Mouse (Mus musculus): ENCODE data around the gene Tubd1. TPM values are rescaled to one million over a fixed set of nuclear protein-coding genes. Genes with fewer than 3 reads are reported as not detected.

The Tubd1 gene
- total and polyA plus RNA-seq, 2 experiments from 2014 or later = 2.6 to 6.4 TPM

- Histone ChIP-seq H3K4me3 (ENCODE audit: low read length) (no peak overlapping the region), H3K9ac (replicated peaks; ENCODE audit: low read length) (no peak overlapping the region), H3K4me2 (ENCODE audit: low read depth, low read length) (no peak overlapping the region), H3K4me1 (ENCODE audit: insufficient read depth, low read length) (no peaks in the 10 kb centered on the region), H3K27me3 (ENCODE audit: insufficient read depth, low read length) (no peaks in the 10 kb centered on the region), H3K9me3 (ENCODE audit: low read length) (no peaks in the 10 kb centered on the region), H3K27ac (no peak overlapping the region), H3K36me3 (ENCODE audit: insufficient read depth, low read length) (no peaks in the 10 kb centered on the region)
- 90% methylated on average over 4 of the region's 4 CpGs for WGBS
- ATAC-seq (no peak), DNase-seq (ENCODE audit: low spot score) (no peak)
- TF ChIP-seq CTCF (IDR thresholded peaks at IDR 0.05; ENCODE audit: low read depth) = no peak
Measured at GRCm38 (mm10) chr11:86538786-86539185, 6.0 kb upstream of the Tubd1 start.

GRCm38 (mm10) chr11:86539716-86540475 lies 4.9 kb upstream of the Tubd1 start:
- no peak overlapping the region for H3K4me2 ChIP-seq (ENCODE audit: low read depth, low read length)
- no peak for ATAC-seq
- 90% methylated on average over 6 of the region's 6 CpGs for WGBS

GRCm38 (mm10) chr11:86540476-86540845 lies 4.3 kb upstream of the Tubd1 start:
- no peaks in the 10 kb centered on the region for H3K4me1 ChIP-seq (ENCODE audit: insufficient read depth, low read length)
- no peak overlapping the region for H3K27ac ChIP-seq
- DNase-seq (ENCODE audit: low spot score) (no peak), ATAC-seq (no peak)
- no peaks in the 10 kb centered on the region for H3K36me3 ChIP-seq (ENCODE audit: insufficient read depth, low read length)
- H3K4me3 ChIP-seq (ENCODE audit: low read length) = no peak overlapping the region
- H3K4me2 ChIP-seq (ENCODE audit: low read depth, low read length) = no peak overlapping the region
- 92% methylated on average over 2 of the region's 2 CpGs for WGBS
- no peak for TF ChIP-seq CTCF (IDR thresholded peaks at IDR 0.05; ENCODE audit: low read depth)
- H3K9ac ChIP-seq (replicated peaks; ENCODE audit: low read length) = no peak overlapping the region
- no peaks in the 10 kb centered on the region for H3K9me3 ChIP-seq (ENCODE audit: low read length)
- H3K27me3 ChIP-seq (ENCODE audit: insufficient read depth, low read length) = no peaks in the 10 kb centered on the region

More at GRCm38 (mm10) chr11:86539716-86540475, 4.9 kb upstream of the Tubd1 start:
- H3K4me3 ChIP-seq (ENCODE audit: low read length) = no peak overlapping the region
- no peaks in the 10 kb centered on the region for H3K4me1 ChIP-seq (ENCODE audit: insufficient read depth, low read length)
- no peak for DNase-seq (ENCODE audit: low spot score)
- no peaks in the 10 kb centered on the region for H3K9me3 ChIP-seq (ENCODE audit: low read length)
- H3K27ac ChIP-seq = no peak overlapping the region
- TF ChIP-seq CTCF (IDR thresholded peaks at IDR 0.05; ENCODE audit: low read depth) = no peak
- H3K9ac ChIP-seq (replicated peaks; ENCODE audit: low read length) = no peak overlapping the region
- H3K27me3 ChIP-seq (ENCODE audit: insufficient read depth, low read length) = no peaks in the 10 kb centered on the region
- no peaks in the 10 kb centered on the region for H3K36me3 ChIP-seq (ENCODE audit: insufficient read depth, low read length)

- peak overlapping the region; percentile 81 for H3K4me2 ChIP-seq (ENCODE audit: low read depth, low read length)
- no peak overlapping the region for H3K27ac ChIP-seq
- TF ChIP-seq CTCF (IDR thresholded peaks at IDR 0.05; ENCODE audit: low read depth) = no peak
- no peaks in the 10 kb centered on the region for H3K27me3 ChIP-seq (ENCODE audit: insufficient read depth, low read length)
- DNase-seq (ENCODE audit: low spot score) (no peak), ATAC-seq (no peak)
- 84% methylated on average over 1 of the region's 1 CpGs for WGBS
- H3K4me3 ChIP-seq (ENCODE audit: low read length) = no peak overlapping the region
- H3K9me3 ChIP-seq (ENCODE audit: low read length) = no peaks in the 10 kb centered on the region
- H3K36me3 ChIP-seq (ENCODE audit: insufficient read depth, low read length) = no peaks in the 10 kb centered on the region
- no peak overlapping the region for H3K9ac ChIP-seq (replicated peaks; ENCODE audit: low read length)
- no peaks in the 10 kb centered on the region for H3K4me1 ChIP-seq (ENCODE audit: insufficient read depth, low read length)
Measured at GRCm38 (mm10) chr11:86542851-86543250, 1.9 kb upstream of the Tubd1 start.

GRCm38 (mm10) chr11:86543960-86544638 lies 692 bp upstream of the Tubd1 start:
- peak; percentile 86 for ATAC-seq
- H3K4me1 ChIP-seq (ENCODE audit: insufficient read depth, low read length) = no peaks in the 10 kb centered on the region
- H3K9ac ChIP-seq (replicated peaks; ENCODE audit: low read length) = peak overlapping the region; percentile 98
- TF ChIP-seq CTCF (IDR thresholded peaks at IDR 0.05; ENCODE audit: low read depth) = no peak
- H3K27ac ChIP-seq = peak overlapping the region; percentile 87
- no peaks in the 10 kb centered on the region for H3K9me3 ChIP-seq (ENCODE audit: low read length)
- H3K4me3 ChIP-seq (ENCODE audit: low read length) = peak overlapping the region; percentile 96
- H3K27me3 ChIP-seq (ENCODE audit: insufficient read depth, low read length) = no peaks in the 10 kb centered on the region
- under 1% methylated on average over 43 of the region's 50 CpGs for WGBS
- DNase-seq (ENCODE audit: low spot score) = peak; percentile 28
- no peaks in the 10 kb centered on the region for H3K36me3 ChIP-seq (ENCODE audit: insufficient read depth, low read length)
- peak overlapping the region; percentile 81 for H3K4me2 ChIP-seq (ENCODE audit: low read depth, low read length)

- no peak overlapping the region for H3K27ac ChIP-seq
- no peaks in the 10 kb centered on the region for H3K9me3 ChIP-seq (ENCODE audit: low read length)
- H3K9ac ChIP-seq (replicated peaks; ENCODE audit: low read length) = peak overlapping the region; percentile 39; the same call in 1 of the 2 replicates
- no peaks in the 10 kb centered on the region for H3K27me3 ChIP-seq (ENCODE audit: insufficient read depth, low read length)
- no peaks in the 10 kb centered on the region for H3K36me3 ChIP-seq (ENCODE audit: insufficient read depth, low read length)
- no peak for DNase-seq (ENCODE audit: low spot score)
- peak overlapping the region; percentile 61 for H3K4me2 ChIP-seq (ENCODE audit: low read depth, low read length)
- ATAC-seq = no peak
- no peak for TF ChIP-seq CTCF (IDR thresholded peaks at IDR 0.05; ENCODE audit: low read depth)
- no peaks in the 10 kb centered on the region for H3K4me1 ChIP-seq (ENCODE audit: insufficient read depth, low read length)
- H3K4me3 ChIP-seq (ENCODE audit: low read length) = peak overlapping the region; percentile 96
- 79% methylated on average over 8 of the region's 8 CpGs for WGBS
Measured at GRCm38 (mm10) chr11:86545556-86545955, 765 bp downstream of the Tubd1 start.

GRCm38 (mm10) chr11:86547412-86547811 lies 2.6 kb downstream of the Tubd1 start:
- Histone ChIP-seq H3K27ac (no peak overlapping the region), H3K4me2 (ENCODE audit: low read depth, low read length) (no peak overlapping the region), H3K4me1 (ENCODE audit: insufficient read depth, low read length) (no peaks in the 10 kb centered on the region), H3K4me3 (ENCODE audit: low read length) (no peak overlapping the region), H3K27me3 (ENCODE audit: insufficient read depth, low read length) (no peaks in the 10 kb centered on the region), H3K9ac (replicated peaks; ENCODE audit: low read length) (no peak overlapping the region), H3K9me3 (ENCODE audit: low read length) (no peaks in the 10 kb centered on the region), H3K36me3 (ENCODE audit: insufficient read depth, low read length) (no peaks in the 10 kb centered on the region)
- no peak for DNase-seq (ENCODE audit: low spot score)
- 0 out of 2 replicates have a peak, but pooled peaks have one; percentile 15 for TF ChIP-seq CTCF (IDR thresholded peaks at IDR 0.05; ENCODE audit: low read depth)
- ATAC-seq = no peak
- WGBS = 95% methylated on average over 1 of the region's 1 CpGs

Data from hindbrain, postnatal 0 days (tissue).